Mouse (Mus musculus) hindbrain, embryonic 16.5 days (tissue): ENCODE measurements around the gene Vmn1r103. TPM values are rescaled to one million over a fixed set of nuclear protein-coding genes. Genes with fewer than 3 reads are reported as not detected.
"Not testable (repeated sequence)": the region's sequence is repeated elsewhere in the genome, so short reads cannot be mapped to it uniquely, and the experiment has no call there.

ENCODE experiments used
- ATAC-seq: fragments of 200-750 bp; cut with Nextera tagmentation; 2 replicates; pipeline ENCODE4 v1.8.0; 2017; ENCODE audit warnings: moderate TSS enrichment, moderate library complexity
- H3K27ac ChIP-seq: fragments of 300-500 bp; sonication (generic); 2 replicates; pipeline ENCODE4 v1.5.1; 2014; ENCODE audit warnings: low read depth, mild to moderate bottlenecking, control low read depth, low read length, moderate library complexity
- H3K27me3 ChIP-seq: fragments of 300-500 bp; sonication (generic); replicated peaks from 2 replicates; pipeline ENCODE4 v1.6.1; 2014; ENCODE audit warnings: low read length; ENCODE audit not compliant: control insufficient read depth, insufficient read depth
- H3K36me3 ChIP-seq: fragments of 300-500 bp; sonication (generic); 2 replicates; pipeline ENCODE4 v1.6.1; 2014; ENCODE audit warnings: mild to moderate bottlenecking, low read length, moderate library complexity, mixed read lengths; ENCODE audit not compliant: control insufficient read depth, insufficient read depth
- H3K4me1 ChIP-seq: fragments of 300-500 bp; sonication (generic); 2 replicates; pipeline ENCODE4 v1.6.1; 2014; ENCODE audit warnings: low read depth, low read length; ENCODE audit not compliant: control insufficient read depth, insufficient read depth
- H3K4me2 ChIP-seq: fragments of 300-500 bp; sonication (generic); 2 replicates; pipeline ENCODE4 v1.6.1; 2014; ENCODE audit warnings: mild to moderate bottlenecking, low read length, control low read depth, moderate library complexity
- H3K4me3 ChIP-seq: fragments of 300-500 bp; sonication (generic); 2 replicates; pipeline ENCODE4 v1.5.1; 2014; ENCODE audit warnings: mild to moderate bottlenecking, low read length, control low read depth, moderate library complexity
- H3K9ac ChIP-seq: fragments of 300-500 bp; sonication (generic); 2 replicates; pipeline ENCODE4 v1.6.1; 2014; ENCODE audit warnings: low read depth, mild to moderate bottlenecking, control low read depth, low read length, moderate library complexity
- H3K9me3 ChIP-seq: fragments of 300-500 bp; sonication (generic); 2 replicates; pipeline ENCODE4 v1.6.1; 2014; ENCODE audit warnings: mild to moderate bottlenecking, low read length, moderate library complexity; ENCODE audit not compliant: control insufficient read depth
- WGBS: fragments of 180-500 bp; shearing (Covaris S2); extraction: QIAGEN DNeasy Blood & Tissue Kit; methylation state at CpG from one replicate; pipeline ENCODE4 v1.1.7; 2014; 5-methylcytosine and 5-hydroxymethylcytosine counted together
- polyA plus RNA-seq: library from polyadenylated mRNA; unstranded; fragments of >200 nt; fragmentation: Nextera tagmentation; extraction: Ambion mirVana; gene quantifications from 2 replicates; pipeline ENCODE4 v1.2.1, GENCODE M21; 2015

Vmn1r103 gene
- polyA plus RNA-seq: not detected in 2 replicates

- not testable (repeated sequence) for H3K9ac ChIP-seq, H3K4me2 ChIP-seq, ATAC-seq, H3K4me1 ChIP-seq, H3K4me3 ChIP-seq, H3K36me3 ChIP-seq, H3K27ac ChIP-seq, H3K27me3 ChIP-seq, H3K9me3 ChIP-seq
- no CpG with 5 or more reads among the region's 3 CpGs for WGBS
Measured at GRCm38 (mm10) chr7:20510434-20510833, at the start of gene Vmn1r103. TSS of gene Vmn1r103 (minus strand) at chr7:20510534.

GRCm38 (mm10) chr7:20545657-20546056 is 35.3 kb upstream of the Vmn1r103 start, which contains the start of gene Gm5726:
TSS of gene Gm5726 (minus strand) at chr7:20545757.
- not testable (repeated sequence) for ATAC-seq, H3K4me2 ChIP-seq, H3K9ac ChIP-seq, H3K27me3 ChIP-seq, H3K4me3 ChIP-seq, H3K4me1 ChIP-seq, H3K27ac ChIP-seq, H3K36me3 ChIP-seq, H3K9me3 ChIP-seq
- WGBS: no CpG with 5 or more reads among the region's 1 CpGs

- WGBS: no CpG with 5 or more reads among the region's 3 CpGs
- not testable (repeated sequence) for H3K9me3 ChIP-seq, ATAC-seq
Measured at GRCm38 (mm10) chr7:20533537-20533936, 23.2 kb upstream of the Vmn1r103 start, which contains the start of gene Vmn1r104. TSS of gene Vmn1r104 (plus strand) at chr7:20533837.

GRCm38 (mm10) chr7:20474825-20475224 is 35.5 kb downstream of the Vmn1r103 start, which contains the start of gene Gm10670:
TSS of gene Gm10670 (minus strand) at chr7:20474925.
- H3K27ac ChIP-seq, H3K4me2 ChIP-seq, ATAC-seq, H3K9ac ChIP-seq, H3K4me3 ChIP-seq, H3K36me3 ChIP-seq, H3K9me3 ChIP-seq, H3K4me1 ChIP-seq, H3K27me3 ChIP-seq: not testable (repeated sequence)
- no CpG with 5 or more reads among the region's 5 CpGs for WGBS

More at GRCm38 (mm10) chr7:20533537-20533936, 23.2 kb upstream of the Vmn1r103 start, which contains the start of gene Vmn1r104:
- not testable (repeated sequence) for H3K9ac ChIP-seq, H3K4me2 ChIP-seq, H3K36me3 ChIP-seq, H3K27ac ChIP-seq, H3K4me1 ChIP-seq, H3K27me3 ChIP-seq, H3K4me3 ChIP-seq

Other genes with a start within 250 kb of the Vmn1r103 start
- not detected in 2 replicates for gene Gm5890, start 247.7 kb downstream of the Vmn1r103 start, polyA plus RNA-seq
- gene Gm4133, start 176.5 kb downstream of the Vmn1r103 start, polyA plus RNA-seq: not detected in 2 replicates
- not detected in 2 replicates for gene Gm5728, start 135.1 kb downstream of the Vmn1r103 start, polyA plus RNA-seq
- gene Vmn1r100, start 92.6 kb downstream of the Vmn1r103 start, polyA plus RNA-seq: not detected in 2 replicates
- gene Vmn1r101, start 67.9 kb downstream of the Vmn1r103 start, polyA plus RNA-seq: not detected in 2 replicates
- not detected in 2 replicates for gene Gm10670, start 35.6 kb downstream of the Vmn1r103 start, polyA plus RNA-seq
- not detected in 2 replicates for gene Vmn1r104, start 23.3 kb upstream of the Vmn1r103 start, polyA plus RNA-seq
- not detected in 2 replicates for gene Gm5726, start 35.2 kb upstream of the Vmn1r103 start, polyA plus RNA-seq
- gene Gm4141, start 65.7 kb upstream of the Vmn1r103 start, polyA plus RNA-seq: not detected in 2 replicates
- not detected in 2 replicates for gene Gm4513, start 88.5 kb upstream of the Vmn1r103 start, polyA plus RNA-seq
- gene Vmn1r107, start 158.4 kb upstream of the Vmn1r103 start, polyA plus RNA-seq: not detected in 2 replicates
- gene Vmn1r111, start 192.7 kb upstream of the Vmn1r103 start, polyA plus RNA-seq: not detected in 2 replicates
- not detected in 2 replicates for gene Gm10668, start 220.1 kb upstream of the Vmn1r103 start, polyA plus RNA-seq